Mouse (Mus musculus) left cerebral cortex, adult 18-20 months (tissue): ENCODE measurements around the gene Grm8. TPM values are rescaled to one million over a fixed set of nuclear protein-coding genes. Genes with fewer than 3 reads are reported as not detected.
A peak's percentile ranks its signal among the peaks of the same experiment; 100 is the strongest.

Experiments
- DNase-seq, 2 experiments: peaks; one replicate each; pipeline ENCODE4 v3.0.0; 2021 to 2022; ENCODE audit warnings: low spot score in 2 of 2, mixed read lengths in 1 of 2
- total RNA-seq, 2 experiments: library from RNA; stranded (reverse); gene quantifications; 2 replicates each; pipeline ENCODE4 v1.2.3; 2021

Grm8 gene
- total RNA-seq, 2 experiments from 2014 or later: 19.3 to 21.7 TPM

DNA sequence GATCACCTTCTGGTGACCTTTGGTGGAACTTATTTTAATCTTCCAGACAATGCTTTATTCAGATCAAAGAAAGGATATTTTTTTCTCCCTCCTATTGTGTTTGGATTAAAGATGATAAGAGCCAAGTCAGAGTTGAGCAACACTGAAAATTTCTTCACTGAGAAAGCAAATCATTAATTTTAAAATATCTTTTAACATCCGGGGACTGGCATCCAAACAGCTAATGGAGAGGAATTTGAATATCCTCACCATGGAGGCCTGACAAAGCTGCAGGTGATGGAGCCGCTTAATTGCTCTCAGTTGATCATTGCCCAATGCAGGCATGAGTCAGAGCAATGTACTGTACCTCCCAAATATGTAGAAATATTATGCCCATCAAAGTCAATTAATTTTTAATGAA, 83.0 kb downstream of the Grm8 start:
- DNase-seq: no peak

DNA sequence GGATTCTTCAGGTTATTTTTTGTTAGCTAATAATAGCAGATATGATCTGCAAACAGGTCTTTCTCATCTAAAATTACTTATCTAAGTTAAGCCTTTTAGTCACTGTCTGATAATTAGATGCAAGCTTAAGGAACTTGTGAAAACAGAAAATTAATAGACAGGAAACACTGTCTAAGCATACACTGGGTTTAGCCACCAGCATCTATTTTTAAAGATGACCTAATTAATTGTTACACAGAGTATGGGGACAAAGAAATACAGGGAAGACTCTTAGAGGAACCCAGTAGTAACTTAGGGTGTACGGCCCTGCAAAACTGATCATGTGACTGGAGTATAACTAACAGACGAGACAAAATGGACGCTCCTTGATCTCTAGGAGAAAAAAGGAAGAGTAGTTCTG, 92.6 kb downstream of the Grm8 start:
- no peak for DNase-seq

GRCm38 (mm10) chr6:28040815-28041214, 94.2 kb downstream of the Grm8 start:
- DNase-seq: no peak

- DNase-seq: no peak
Measured at GRCm38 (mm10) chr6:28032006-28032405, 103.0 kb downstream of the Grm8 start.

DNA sequence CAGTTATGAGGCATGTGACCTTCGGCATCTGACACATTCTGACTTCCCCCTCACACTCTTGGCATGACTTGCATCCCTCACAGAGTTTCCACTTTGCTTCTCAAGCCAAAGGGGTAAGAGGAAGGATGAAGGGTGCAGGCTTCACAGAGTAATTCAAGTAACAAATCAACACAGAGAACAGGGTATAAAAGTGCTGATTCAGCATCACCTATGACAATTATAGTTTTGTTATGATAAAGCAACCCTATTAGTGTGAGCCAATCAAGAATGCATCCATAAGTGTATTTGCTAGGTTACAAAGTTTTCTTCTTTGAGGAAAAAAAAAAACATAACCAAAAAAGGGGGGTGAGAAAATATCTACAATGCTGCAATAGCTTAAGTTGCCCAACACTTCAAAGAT, 117.3 kb downstream of the Grm8 start:
- DNase-seq: no peak

- DNase-seq: no peak
Measured at GRCm38 (mm10) chr6:28007001-28007400, 128.0 kb downstream of the Grm8 start.

GRCm38 (mm10) chr6:27997250-27997649, 137.7 kb downstream of the Grm8 start:
- no peak for DNase-seq

GRCm38 (mm10) chr6:27991241-27991640, 143.7 kb downstream of the Grm8 start:
- DNase-seq: no peak

GRCm38 (mm10) chr6:27982598-27982997, 152.4 kb downstream of the Grm8 start:
- no peak for DNase-seq

DNA sequence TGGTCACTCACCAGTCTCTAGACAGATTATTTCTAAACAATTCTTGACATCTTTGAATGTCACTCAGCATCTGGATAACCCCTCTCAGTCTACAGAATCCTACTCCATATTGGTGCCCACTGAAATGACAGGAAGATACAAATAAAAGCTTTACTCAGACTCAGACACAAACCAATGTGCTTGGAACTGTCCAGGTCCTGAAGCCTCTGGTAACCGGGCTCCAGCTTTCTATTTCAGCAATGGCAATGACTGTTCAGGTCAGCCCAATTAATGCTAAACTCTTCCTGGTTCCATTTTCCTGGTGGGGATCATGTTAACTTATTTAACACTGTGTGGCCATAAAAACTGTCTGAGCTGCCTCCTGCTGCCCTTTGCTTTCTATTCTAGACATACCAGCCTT, 153.0 kb downstream of the Grm8 start:
- no peak for DNase-seq

DNA sequence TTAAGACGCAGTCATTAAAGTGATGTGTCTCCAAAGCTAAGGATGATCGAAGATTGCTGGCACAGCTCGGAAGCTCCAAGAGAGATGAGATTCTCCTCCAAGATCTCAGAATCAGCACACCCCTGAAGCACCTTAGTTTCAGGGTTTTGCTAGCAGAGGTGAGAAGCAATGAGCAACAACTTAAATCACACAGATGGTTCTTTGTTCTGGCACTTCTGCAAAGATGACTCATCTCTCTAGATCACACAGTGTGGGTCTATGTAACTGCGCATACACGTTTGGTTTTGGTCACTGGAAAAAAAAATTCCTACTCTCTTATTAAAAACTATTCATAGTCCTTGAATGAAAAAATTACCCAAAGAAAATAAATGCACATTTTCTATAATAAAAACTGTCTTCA, 157.6 kb downstream of the Grm8 start:
- peak; percentile 4 to 7 for DNase-seq

- peak; percentile 8 to 12 for DNase-seq
Measured at GRCm38 (mm10) chr6:27968859-27969258, 166.1 kb downstream of the Grm8 start.

DNA sequence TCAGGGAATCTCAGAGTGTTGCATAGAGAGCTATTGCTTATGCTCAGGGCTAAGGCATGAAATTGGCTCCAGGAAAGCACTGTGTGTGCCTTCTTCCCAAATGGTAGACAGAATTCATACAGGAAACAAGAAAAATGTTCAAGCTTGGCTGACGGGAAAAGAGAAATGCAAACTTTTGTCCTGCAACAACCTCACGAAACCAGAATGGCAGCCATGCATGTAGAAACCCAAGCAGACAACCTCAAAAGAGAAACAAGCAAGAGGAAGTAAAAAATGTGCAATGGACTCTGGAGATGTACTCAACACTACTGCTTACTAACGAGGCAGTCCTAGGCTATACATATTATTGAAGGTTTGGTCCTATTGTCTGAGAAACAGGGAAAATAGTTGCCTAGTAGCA, 167.9 kb downstream of the Grm8 start:
- no peak for DNase-seq

DNA sequence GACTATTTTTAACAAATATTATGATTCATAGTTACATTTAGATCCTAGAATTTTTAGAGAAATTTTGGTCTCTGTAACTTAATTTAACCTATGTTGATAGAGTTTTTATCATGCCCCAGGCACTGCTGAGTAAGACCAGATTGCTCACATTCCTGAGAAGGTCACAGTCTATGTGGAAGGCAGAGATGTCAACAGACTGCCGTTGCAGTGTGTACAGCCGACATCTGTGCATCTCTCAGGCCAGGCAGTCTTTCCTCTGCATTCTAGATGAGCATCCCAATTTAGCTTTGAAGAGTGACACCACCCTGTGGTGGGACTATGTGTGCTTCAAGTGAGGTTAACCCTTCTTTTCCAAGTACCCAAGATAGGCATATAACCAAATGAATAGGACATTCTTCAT, 169.7 kb downstream of the Grm8 start:
- DNase-seq: no peak

- DNase-seq: no peak
Measured at GRCm38 (mm10) chr6:27963887-27964286, 171.1 kb downstream of the Grm8 start.

DNA sequence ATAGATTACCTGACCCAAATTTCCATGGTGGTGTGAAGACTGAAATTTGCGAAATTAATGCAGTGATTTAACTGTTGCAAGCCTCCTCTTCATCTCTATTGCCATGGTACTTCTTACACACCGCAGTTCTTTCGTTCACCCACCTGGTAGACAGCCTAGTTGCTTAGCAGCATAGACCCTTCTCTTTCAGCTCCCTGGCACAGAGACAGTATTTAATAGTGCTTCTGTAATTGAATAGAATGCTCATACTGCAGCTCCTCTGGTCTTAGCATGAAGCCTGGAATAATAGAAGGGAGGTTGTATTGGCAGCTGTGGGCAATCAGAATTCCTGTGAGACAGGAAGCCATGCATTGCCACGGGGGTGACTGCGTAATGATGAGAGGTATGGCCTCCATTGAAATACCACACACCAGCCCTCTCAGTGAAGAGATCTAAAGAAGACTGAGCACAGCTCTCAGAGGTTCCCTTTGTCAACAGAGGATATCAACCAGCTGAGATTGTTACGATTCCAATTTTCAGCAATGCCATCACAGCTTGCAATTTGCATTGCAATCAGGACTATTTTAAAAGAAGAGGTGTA, 178.6 kb downstream of the Grm8 start:
- no peak for DNase-seq

DNA sequence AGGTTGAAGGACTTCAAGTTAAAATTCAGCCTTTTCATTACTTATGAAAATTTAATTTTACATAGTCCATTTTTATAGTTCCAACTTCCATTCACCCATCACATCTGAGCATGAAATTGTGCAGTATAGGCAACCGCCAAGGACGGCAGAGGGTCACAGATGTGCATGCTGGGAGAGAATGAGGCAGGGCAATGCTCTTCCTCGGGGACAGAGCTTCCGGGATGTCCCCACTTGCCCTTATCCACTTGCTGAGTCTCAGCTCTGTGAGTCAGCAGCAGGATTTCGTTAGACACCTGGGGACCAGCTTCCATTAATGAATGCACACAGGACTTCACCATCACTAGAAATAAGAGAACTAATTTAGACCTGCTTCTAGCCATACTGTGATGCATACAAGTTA, 183.5 kb downstream of the Grm8 start:
- DNase-seq: no peak

- DNase-seq: no peak
Measured at GRCm38 (mm10) chr6:27928058-27928457, 206.9 kb downstream of the Grm8 start.

DNA sequence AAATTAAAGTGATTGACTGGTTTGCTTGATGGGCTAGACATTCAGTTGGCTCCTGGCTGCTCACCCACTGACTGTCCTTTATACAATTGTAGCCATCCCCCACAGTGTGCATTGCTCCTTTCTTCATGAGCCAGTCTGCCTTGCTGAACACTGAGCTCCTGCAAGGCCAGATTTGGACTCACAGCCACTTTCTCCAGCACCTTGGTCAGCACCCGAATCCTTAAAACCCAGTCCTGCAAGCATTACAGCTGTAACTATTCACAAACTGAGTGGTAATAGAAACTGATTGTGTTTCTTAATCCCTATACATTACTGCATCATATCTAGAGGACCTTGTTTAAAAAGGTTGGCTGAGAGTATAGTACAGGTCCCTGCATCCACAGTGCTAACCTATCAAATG, 221.7 kb downstream of the Grm8 start:
- no peak for DNase-seq

DNA sequence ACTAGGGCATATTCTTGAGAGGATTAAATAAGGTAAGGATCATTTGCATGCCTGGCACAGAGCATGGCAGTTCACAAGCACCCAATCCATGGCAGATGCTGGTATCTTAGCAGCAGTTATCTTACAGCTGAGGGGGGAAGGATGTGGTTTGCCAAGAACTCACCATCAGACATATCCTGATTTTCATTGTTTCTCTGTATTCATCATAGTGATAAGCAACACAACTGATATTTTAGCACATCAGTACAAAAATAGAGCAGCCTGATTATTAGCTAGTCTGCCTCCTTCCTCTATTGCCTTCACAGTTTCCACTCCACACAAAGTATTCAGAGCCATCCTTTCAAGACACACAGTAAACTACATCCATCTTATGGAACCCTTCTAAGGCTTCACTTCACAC, 230.6 kb downstream of the Grm8 start:
- DNase-seq: no peak

DNA sequence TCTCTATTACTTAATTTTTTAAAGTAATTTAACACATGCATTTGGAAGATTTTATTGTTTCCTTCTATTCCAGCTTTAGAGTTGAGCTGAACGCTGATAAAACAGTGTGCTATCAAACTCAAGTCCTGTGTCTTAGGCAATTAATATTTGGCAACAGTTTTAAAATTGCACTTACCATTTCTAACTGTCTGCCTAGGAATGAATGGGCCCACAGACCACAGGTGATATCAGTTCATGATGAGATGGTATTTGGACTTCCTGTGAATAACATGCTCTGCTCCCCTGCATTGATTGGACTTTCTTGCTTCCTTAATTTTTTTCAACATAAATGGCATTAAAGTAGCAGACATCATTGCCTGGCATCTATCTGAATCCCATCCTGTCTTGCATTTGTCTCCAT, 232.8 kb downstream of the Grm8 start:
- DNase-seq: no peak

DNA sequence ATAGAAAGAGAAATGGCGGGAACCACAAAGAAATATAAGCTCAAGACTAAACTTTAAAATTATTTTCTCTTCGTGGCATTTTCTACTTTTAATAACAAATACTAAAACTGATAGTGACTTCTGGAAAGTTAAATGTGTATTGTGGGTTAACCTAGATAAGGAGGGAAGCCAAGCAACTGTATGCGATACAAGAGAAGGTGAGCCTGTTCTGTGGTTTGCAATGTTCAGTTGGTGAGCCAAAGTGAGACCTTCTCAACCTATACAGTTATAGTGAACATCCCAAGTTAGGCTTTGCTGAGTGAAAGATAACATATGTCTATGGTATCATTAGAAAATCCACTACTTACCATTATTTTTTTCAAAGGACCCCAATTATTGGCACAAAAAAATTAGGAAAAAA, 233.6 kb downstream of the Grm8 start:
- DNase-seq: no peak

GRCm38 (mm10) chr6:27895153-27895552, 239.8 kb downstream of the Grm8 start:
- DNase-seq: no peak

DNA sequence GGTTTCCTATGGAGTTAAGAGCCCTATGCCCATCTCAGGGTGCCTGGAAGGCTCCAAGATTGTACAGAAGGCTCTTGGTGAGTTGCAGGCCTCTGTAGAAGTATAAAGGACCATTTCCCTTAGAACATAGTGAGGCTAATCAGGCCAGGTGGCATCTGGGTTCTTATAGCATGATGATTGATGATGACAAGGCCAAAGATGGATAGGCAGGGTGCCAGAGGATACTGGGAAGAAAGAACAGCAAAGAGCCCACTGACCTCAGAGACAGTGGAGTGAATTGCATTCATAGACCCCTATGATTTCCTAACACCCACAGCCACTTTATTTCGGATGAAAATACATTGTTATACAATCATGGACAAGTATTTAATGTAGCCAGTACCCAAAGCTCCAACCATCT, 242.1 kb downstream of the Grm8 start:
- DNase-seq: no peak
